Mouse (Mus musculus) telencephalon, adult 2 months (tissue): Measurements from ENCODE around the gene Mrtfa.

Experiments
- DNase-seq: peaks from one replicate; pipeline ENCODE4 v3.0.0-alpha.2; 2011; ENCODE audit warnings: low read depth, low spot score

The Mrtfa gene

GRCm38 (mm10) chr15:81102274-81102879 lies 88.2 kb downstream of the Mrtfa start:
- no peak for DNase-seq

GRCm38 (mm10) chr15:81101316-81101715 lies 89.2 kb downstream of the Mrtfa start:
- DNase-seq: no peak

GRCm38 (mm10) chr15:81099269-81099668 lies 91.3 kb downstream of the Mrtfa start:
- DNase-seq: no peak

GRCm38 (mm10) chr15:81098689-81099088 lies 91.9 kb downstream of the Mrtfa start:
- DNase-seq: no peak

GRCm38 (mm10) chr15:81097896-81098295 lies 92.7 kb downstream of the Mrtfa start:
- DNase-seq: no peak

GRCm38 (mm10) chr15:81097456-81097855 lies 93.1 kb downstream of the Mrtfa start:
- DNase-seq: no peak

- DNase-seq: no peak
Measured at GRCm38 (mm10) chr15:81096329-81097055, 94.1 kb downstream of the Mrtfa start.

- no peak for DNase-seq
Measured at GRCm38 (mm10) chr15:81093032-81093431, 97.5 kb downstream of the Mrtfa start.

- DNase-seq: no peak
Measured at GRCm38 (mm10) chr15:81091718-81092117, 98.8 kb downstream of the Mrtfa start.

GRCm38 (mm10) chr15:81087529-81087928 lies 103.0 kb downstream of the Mrtfa start:
- DNase-seq: no peak

- DNase-seq: no peak
Measured at GRCm38 (mm10) chr15:81086644-81087480, 103.7 kb downstream of the Mrtfa start.

GRCm38 (mm10) chr15:81083826-81084225 lies 106.7 kb downstream of the Mrtfa start:
- no peak for DNase-seq

GRCm38 (mm10) chr15:81083281-81083680 lies 107.3 kb downstream of the Mrtfa start:
- no peak for DNase-seq

GRCm38 (mm10) chr15:81081216-81081615 lies 109.3 kb downstream of the Mrtfa start:
- DNase-seq: no peak

GRCm38 (mm10) chr15:81080405-81080804 lies 110.2 kb downstream of the Mrtfa start:
- DNase-seq: no peak

GRCm38 (mm10) chr15:81079255-81079654 lies 111.3 kb downstream of the Mrtfa start:
- no peak for DNase-seq

- no peak for DNase-seq
Measured at GRCm38 (mm10) chr15:81077551-81077950, 113.0 kb downstream of the Mrtfa start.

- DNase-seq: no peak
Measured at GRCm38 (mm10) chr15:81074543-81074942, 116.0 kb downstream of the Mrtfa start.

GRCm38 (mm10) chr15:81073751-81074150 lies 116.8 kb downstream of the Mrtfa start:
- no peak for DNase-seq

GRCm38 (mm10) chr15:81072748-81073147 lies 117.8 kb downstream of the Mrtfa start:
- DNase-seq: no peak

- DNase-seq: no peak
Measured at GRCm38 (mm10) chr15:81070470-81070869, 120.1 kb downstream of the Mrtfa start.

GRCm38 (mm10) chr15:81068641-81069381 lies 121.7 kb downstream of the Mrtfa start:
- no peak for DNase-seq
